Mouse (Mus musculus) cerebellum, adult 9-11 months (tissue): ENCODE measurements at regions not wholly inside any gene's neighbourhood (a gene's known extent, or its start where the extent isn't known, plus 50 kb on each side); places are given as distances from the start of the nearest gene placed in this dataset.

Experiments
- DNase-seq: peaks from one replicate; pipeline ENCODE4 v3.0.0; 2022

DNA sequence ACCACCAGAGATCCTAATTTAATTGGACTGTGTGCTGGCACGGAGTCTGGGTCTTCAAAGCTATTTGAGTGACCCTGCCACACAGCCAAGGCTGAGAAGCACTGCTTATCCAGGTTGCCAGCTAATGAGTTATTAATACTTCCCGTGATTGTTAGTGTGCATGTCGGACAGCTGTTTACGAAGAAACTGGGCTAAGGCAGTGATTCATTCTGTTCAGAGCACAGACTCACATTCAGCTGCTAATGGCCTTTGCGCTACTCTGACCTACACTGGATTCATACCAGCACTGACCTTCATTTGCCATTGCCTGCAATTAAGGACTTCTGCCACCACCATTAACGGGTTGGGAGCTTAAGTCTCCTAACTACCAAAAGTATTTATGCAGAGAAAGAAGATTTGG is 156.7 kb upstream of the Dppa4 start:
- DNase-seq = no peak

DNA sequence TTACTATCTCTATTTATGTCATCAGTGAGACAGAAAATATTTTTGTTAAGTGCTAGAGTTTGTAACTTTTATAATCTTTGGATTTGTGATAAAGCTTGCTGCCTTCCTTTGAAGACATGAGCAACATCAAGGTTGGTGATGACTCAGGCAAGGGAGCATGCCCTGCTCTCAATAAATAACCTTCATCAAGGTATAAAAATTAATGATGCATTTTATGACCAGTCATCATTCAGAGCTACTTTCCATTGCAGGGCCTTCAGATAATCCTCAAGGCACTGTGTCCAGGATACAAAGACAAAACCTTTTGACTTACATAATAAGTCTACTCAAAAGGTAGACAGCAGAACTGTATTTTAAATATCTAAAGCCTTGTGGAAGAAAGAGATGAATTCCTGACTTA is 156.2 kb upstream of the Dppa4 start:
- DNase-seq = no peak

DNA sequence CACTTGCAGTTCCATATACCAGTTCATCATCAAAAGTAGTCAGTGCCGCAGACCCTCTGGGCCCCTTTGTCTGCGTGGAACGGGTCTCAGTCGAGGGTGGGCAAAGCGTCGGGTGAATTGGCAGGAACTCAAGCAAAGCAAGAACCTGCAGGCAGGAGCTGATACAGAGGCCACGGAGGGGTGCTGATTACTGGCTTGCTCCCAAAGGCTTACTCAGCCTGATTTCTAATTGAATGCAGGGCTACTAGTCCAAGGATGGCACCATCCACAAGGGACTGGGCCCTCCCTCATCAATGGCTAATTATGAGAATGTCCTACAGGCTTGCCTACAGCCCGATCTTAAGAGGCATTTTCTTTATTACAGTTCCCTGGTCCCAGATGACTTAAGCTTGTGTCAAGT is 128.2 kb upstream of the Dppa4 start:
- DNase-seq = no peak

DNA sequence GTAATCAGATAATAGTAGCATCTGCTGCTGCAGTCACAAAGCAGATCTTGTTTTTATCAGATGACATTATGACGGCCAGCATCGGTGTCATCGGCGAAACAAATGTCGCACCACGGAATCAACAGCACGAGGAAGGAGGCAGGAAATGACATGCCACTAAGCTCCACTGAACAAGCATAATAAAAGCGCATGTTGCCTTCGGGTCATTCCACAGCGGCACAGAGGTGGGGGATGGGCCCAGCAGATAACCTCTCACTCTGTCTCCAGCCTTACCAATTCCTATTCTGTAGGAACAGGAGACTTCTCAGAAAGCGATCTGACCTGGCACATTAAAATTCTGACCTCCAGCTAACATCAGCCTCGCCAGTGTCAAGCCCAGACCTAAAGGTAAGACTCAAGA is 93.1 kb upstream of the Dppa4 start:
- peak; percentile 3 for DNase-seq

DNA sequence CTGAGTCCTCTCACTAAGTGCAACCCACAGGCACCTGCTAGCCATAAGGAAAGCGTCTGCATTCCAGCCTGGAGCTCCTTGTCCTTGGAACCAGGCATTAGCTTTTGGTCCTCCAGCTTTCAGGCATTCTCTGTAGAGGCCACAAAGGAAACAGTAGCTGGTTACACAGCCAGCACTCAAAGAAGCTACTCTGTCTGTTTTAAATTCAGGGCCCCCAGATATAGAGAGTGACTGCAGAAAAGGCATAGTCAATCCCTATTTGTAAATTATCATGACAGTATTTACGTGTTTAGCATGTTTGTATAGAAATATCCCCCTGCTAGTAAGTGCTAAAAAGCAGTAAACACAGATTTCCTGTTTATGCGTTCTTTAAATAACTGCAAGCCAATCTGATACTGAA is 91.3 kb upstream of the Dppa4 start:
- no peak for DNase-seq

DNA sequence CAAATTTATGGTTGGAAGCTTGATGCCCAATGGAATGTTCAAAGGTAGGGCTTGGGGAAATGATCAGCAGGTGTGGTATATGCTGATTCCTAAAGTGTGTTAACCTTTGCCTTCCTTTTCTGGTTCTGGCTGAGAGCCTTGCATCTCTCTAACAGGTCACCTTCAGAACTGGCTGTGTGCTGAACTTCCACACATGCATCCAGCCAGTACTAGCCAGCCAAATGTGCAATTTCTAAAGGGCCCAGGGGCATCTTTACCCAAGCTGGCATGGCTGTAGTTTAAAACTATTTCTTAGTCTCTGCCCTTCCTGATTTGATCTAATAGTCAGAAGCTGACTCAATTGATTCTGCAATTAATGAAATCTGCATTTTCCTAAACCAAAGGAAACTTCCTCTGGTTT is 68.6 kb upstream of the Dppa4 start:
- no peak for DNase-seq
